Mouse (Mus musculus): ENCODE measurements at regions not wholly inside any gene's neighbourhood (a gene's known extent, or its start where the extent isn't known, plus 50 kb on each side); places are given as distances from the start of the nearest gene placed in this dataset.

- TF ChIP-seq CTCF (IDR thresholded peaks at IDR 0.05): no peak
- TF ChIP-seq EP300 (IDR thresholded peaks at IDR 0.05): no peak
These were observed 257.5 kb downstream of the Gm49356 start for GRCm38 (mm10) chr15:59146586-59147085.

Measured in lung, postnatal 0 days (tissue).